Mouse (Mus musculus) heart, adult 2 months (tissue): ENCODE measurements around the gene Ppm1n. TPM values are rescaled to one million over a fixed set of nuclear protein-coding genes. Genes with fewer than 3 reads are reported as not detected.

ENCODE experiments used
- DNase-seq, 2 experiments: peaks; one replicate each; pipeline ENCODE4 v3.0.0; 2021
- H3K27ac ChIP-seq: fragments of 200-600 bp; 2 replicates; pipeline ENCODE4 v1.8.1; 2022
- H3K27me3 ChIP-seq: fragments of 200-500 bp; 2 replicates; pipeline ENCODE4 v1.6.1; 2012; ENCODE audit warnings: mild to moderate bottlenecking, low read length, inconsistent platforms, mixed read lengths; ENCODE audit not compliant: control insufficient read depth, insufficient read depth
- H3K36me3 ChIP-seq: fragments of 200-500 bp; 2 replicates; pipeline ENCODE4 v1.6.1; 2012; ENCODE audit warnings: low read length, inconsistent platforms; ENCODE audit not compliant: control insufficient read depth, insufficient read depth
- H3K4me1 ChIP-seq: fragments of 200-500 bp; 2 replicates; pipeline ENCODE4 v1.6.1; 2011; ENCODE audit warnings: low read length; ENCODE audit not compliant: control insufficient read depth, insufficient read depth
- H3K4me3 ChIP-seq: fragments of 200-600 bp; 2 replicates; pipeline ENCODE4 v1.8.1; 2022
- H3K79me2 ChIP-seq: fragments of 200-500 bp; replicated peaks from 2 replicates; pipeline ENCODE4 v1.6.1; 2012; ENCODE audit warnings: mild to moderate bottlenecking, inconsistent platforms, low read length, moderate library complexity, mixed read lengths; ENCODE audit not compliant: control insufficient read depth, insufficient read depth
- H3K9ac ChIP-seq: fragments of 200-500 bp; 2 replicates; pipeline ENCODE4 v1.6.1; 2012; ENCODE audit warnings: low read depth, mild to moderate bottlenecking, control low read depth, inconsistent platforms, low read length, mixed read lengths
- CTCF ChIP-seq: fragments of 200-600 bp; IDR thresholded peaks from 2 replicates; pipeline ENCODE4 v1.8.1; 2022; ENCODE audit warnings: antibody characterized with exemption, mild to moderate bottlenecking, moderate library complexity
- EP300 ChIP-seq: fragments of 200-500 bp; IDR thresholded peaks from 2 replicates; pipeline ENCODE4 v1.6.1; 2011; ENCODE audit warnings: low read depth, low read length, control low read depth; ENCODE audit not compliant: insufficient read depth
- POLR2A ChIP-seq: fragments of 200-500 bp; IDR thresholded peaks from 2 replicates; pipeline ENCODE4 v1.6.1; 2011; ENCODE audit warnings: mild to moderate bottlenecking, low read depth, low read length, control low read depth; ENCODE audit not compliant: insufficient read depth
- WGBS: fragments of 180-500 bp; shearing (Covaris S2); methylation state at CpG from one replicate; pipeline ENCODE4 v1.1.7; 2018; 5-methylcytosine and 5-hydroxymethylcytosine counted together
- intact Hi-C: fragments of 180-260 bp; cut with DNase I; formaldehyde crosslinking; loops from one replicate; pipeline ENCODE4 v1.15.1; 2025
- polyA plus RNA-seq: library from polyadenylated mRNA; depleted of rRNA; stranded (reverse); fragments of >200 nt; gene quantifications from 2 replicates; pipeline ENCODE4 v1.2.3, GENCODE M21; 2012
- total RNA-seq, 2 experiments: library from RNA; stranded (reverse); gene quantifications; 2 replicates each; pipeline ENCODE4 v1.2.3; 2021

The Ppm1n gene
- total and polyA plus RNA-seq, 3 experiments, result 0.21 to 0.33 TPM; not detected in 1

- DNase-seq, result peak in 1 of 2 experiments; percentile 24
- Histone ChIP-seq H3K4me1 (0 out of 2 replicates have a peak, but pooled peaks cover 1% of the 10 kb centered on the region), H3K79me2 (no peaks in the 10 kb centered on the region), H3K27ac (peak overlapping the region; percentile 86), H3K36me3 (no peaks in the 10 kb centered on the region), H3K27me3 (no peaks in the 10 kb centered on the region), H3K9ac (peak overlapping the region; percentile 43), H3K4me3 (peak overlapping the region; percentile 84)
- TF ChIP-seq POLR2A, result no peak
- WGBS, result under 1% methylated on average over 48 of the region's 48 CpGs
- intact Hi-C loops, result no loop called here
Observed at GRCm38 (mm10) chr7:19309278-19309883, 29.5 kb upstream of the Ppm1n start.

GRCm38 (mm10) chr7:19308454-19309277 is 28.8 kb upstream of the Ppm1n start:
- Histone ChIP-seq H3K9ac (peak overlapping the region; percentile 70), H3K27me3 (no peaks in the 10 kb centered on the region), H3K36me3 (no peaks in the 10 kb centered on the region), H3K79me2 (no peaks in the 10 kb centered on the region), H3K4me3 (peak overlapping the region; percentile 84), H3K27ac (peak overlapping the region; percentile 95), H3K4me1 (0 out of 2 replicates have a peak, but pooled peaks cover 1% of the 10 kb centered on the region)
- DNase-seq, result peak; percentile 97
- under 1% methylated on average over 58 of the region's 58 CpGs for WGBS
- intact Hi-C loops, result no loop called here
- TF ChIP-seq POLR2A, result peak; percentile 86; the same call in 1 of the 2 replicates
- peak; percentile 56; the same call in 1 of the 2 replicates for TF ChIP-seq EP300
- TF ChIP-seq CTCF, result peak; percentile 50

GRCm38 (mm10) chr7:19307739-19308453 is 28.0 kb upstream of the Ppm1n start:
- peak overlapping the region; percentile 70 for H3K9ac ChIP-seq
- 0 out of 2 replicates have a peak, but pooled peaks cover 1% of the 10 kb centered on the region for H3K4me1 ChIP-seq
- no peaks in the 10 kb centered on the region for H3K79me2 ChIP-seq
- H3K27ac ChIP-seq, result peak overlapping the region; percentile 95
- TF ChIP-seq CTCF (no peak), EP300 (no peak), POLR2A (no peak)
- intact Hi-C loops, result no loop called here
- no peaks in the 10 kb centered on the region for H3K36me3 ChIP-seq
- H3K4me3 ChIP-seq, result peak overlapping the region; percentile 84
- no peaks in the 10 kb centered on the region for H3K27me3 ChIP-seq
- peak in 1 of 2 experiments; percentile 84 for DNase-seq
- 3% methylated on average over 18 of the region's 18 CpGs for WGBS

DNA sequence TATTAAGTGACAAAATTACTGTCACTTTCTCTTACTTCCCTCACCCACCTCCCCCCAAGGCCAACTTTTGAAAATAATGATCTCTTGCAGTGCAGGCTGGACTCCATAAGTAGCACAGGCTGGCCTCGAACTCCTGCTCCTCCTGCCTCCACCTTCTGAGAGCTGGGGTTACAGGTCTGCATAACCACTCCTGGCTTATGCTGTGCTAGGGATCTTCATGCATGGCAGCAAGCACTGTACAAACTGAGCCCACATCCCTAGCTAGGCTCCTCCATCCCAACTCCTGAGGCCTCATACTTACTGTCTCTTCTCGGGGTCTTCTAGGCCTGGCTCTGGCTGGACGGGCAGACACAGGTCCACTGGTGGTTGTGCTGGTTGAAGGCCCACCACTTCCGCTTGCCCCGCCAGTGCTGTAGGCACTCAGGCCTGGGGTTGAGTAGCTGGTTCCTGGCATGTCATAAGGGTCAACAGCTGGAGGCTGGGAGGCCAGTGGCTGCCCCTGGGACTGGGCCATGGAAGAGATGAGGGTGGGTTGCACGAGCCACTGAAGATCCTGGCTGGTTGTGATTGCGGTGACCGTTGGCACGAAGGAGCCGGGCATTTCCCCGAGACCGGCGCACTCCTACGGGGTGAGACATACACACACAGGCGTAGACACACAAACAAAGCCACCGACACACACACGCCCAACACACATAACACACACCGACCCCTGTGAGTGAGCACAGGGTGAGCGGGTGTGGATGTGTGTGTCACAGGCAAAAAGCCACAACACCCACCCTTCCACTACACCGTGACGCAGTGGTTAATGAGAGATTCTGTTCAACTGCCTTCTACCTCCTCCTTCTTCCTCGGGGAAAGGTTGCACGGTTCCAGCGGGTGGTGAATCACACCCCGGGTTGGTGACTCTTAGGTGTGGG is 27.2 kb upstream of the Ppm1n start:
- H3K27me3 ChIP-seq, result no peaks in the 10 kb centered on the region
- no peaks in the 10 kb centered on the region for H3K36me3 ChIP-seq
- intact Hi-C loops, result no loop called here
- WGBS, result 74% methylated on average over 25 of the region's 25 CpGs
- TF ChIP-seq EP300 (no peak), POLR2A (no peak)
- H3K27ac ChIP-seq, result no peak overlapping the region
- H3K9ac ChIP-seq, result no peak overlapping the region
- DNase-seq, result no peak
- H3K4me1 ChIP-seq, result 0 out of 2 replicates have a peak, but pooled peaks cover 1% of the 10 kb centered on the region
- H3K4me3 ChIP-seq, result no peak overlapping the region
- no peaks in the 10 kb centered on the region for H3K79me2 ChIP-seq
